Mouse (Mus musculus) heart, embryonic 10.5 days (tissue): ENCODE data around the gene Gm7298. TPM values are rescaled to one million over a fixed set of nuclear protein-coding genes. Genes with fewer than 3 reads are reported as not detected.
"Not testable (repeated sequence)": the region's sequence is repeated elsewhere in the genome, so short reads cannot be mapped to it uniquely, and the experiment has no call there.

Experiments used
- DNase-seq: peaks from one replicate; pipeline ENCODE4 v3.0.0-alpha.2; 2017; ENCODE audit warnings: low spot score
- H3K27ac ChIP-seq: fragments of 300-500 bp; sonication (generic); 2 replicates; pipeline ENCODE4 v1.5.1; 2016; ENCODE audit warnings: mild to moderate bottlenecking
- H3K27me3 ChIP-seq: fragments of 300-500 bp; sonication (generic); 2 replicates; pipeline ENCODE4 v1.6.1; 2016; ENCODE audit warnings: mild to moderate bottlenecking; ENCODE audit not compliant: poor library complexity, insufficient read depth, severe bottlenecking
- H3K36me3 ChIP-seq: fragments of 300-500 bp; sonication (generic); 2 replicates; pipeline ENCODE4 v1.6.1; 2016; ENCODE audit warnings: mild to moderate bottlenecking, moderate library complexity
- H3K4me1 ChIP-seq: fragments of 300-500 bp; sonication (generic); 2 replicates; pipeline ENCODE4 v1.6.1; 2016; ENCODE audit warnings: mild to moderate bottlenecking
- H3K4me3 ChIP-seq: fragments of 300-500 bp; sonication (generic); 2 replicates; pipeline ENCODE4 v1.5.1; 2016; ENCODE audit warnings: mild to moderate bottlenecking, moderate library complexity
- H3K9me3 ChIP-seq: fragments of 300-500 bp; sonication (generic); 2 replicates; pipeline ENCODE4 v1.6.1; 2016; ENCODE audit warnings: mild to moderate bottlenecking, moderate library complexity
- WGBS: fragments of 180-500 bp; shearing (Covaris S2); methylation state at CpG from one replicate; pipeline ENCODE4 v1.1.7; 2016; 5-methylcytosine and 5-hydroxymethylcytosine counted together
- polyA plus RNA-seq: library from polyadenylated mRNA; unstranded; fragments of >200 nt; fragmentation: Nextera tagmentation; extraction: Ambion mirVana; gene quantifications from 2 replicates; pipeline ENCODE4 v1.2.1, GENCODE M21; 2016

Gm7298 gene
- not detected in 2 replicates for polyA plus RNA-seq

GRCm38 (mm10) chr6:121732632-121733031, at the start of gene Gm7298:
Gene Gm7298, plus strand, starts transcription at chr6:121732932.
- no peaks in the 10 kb centered on the region for H3K27me3 ChIP-seq
- no peak for DNase-seq
- H3K27ac ChIP-seq, result no peak within 1 kb of the TSS
- no peaks in the 10 kb centered on the region for H3K36me3 ChIP-seq
- H3K4me3 ChIP-seq, result no peak within 1 kb of the TSS
- 69% methylated on average over 3 of the region's 3 CpGs for WGBS
- H3K4me1 ChIP-seq, result no peaks in the 10 kb centered on the region
- H3K9me3 ChIP-seq, result no peaks in the 10 kb centered on the region

GRCm38 (mm10) chr6:121828034-121828433, 95.3 kb downstream of the Gm7298 start:
- Histone ChIP-seq H3K27ac (no peak overlapping the region), H3K9me3 (no peaks in the 10 kb centered on the region), H3K27me3 (no peaks in the 10 kb centered on the region), H3K4me3 (no peak overlapping the region), H3K4me1 (no peaks in the 10 kb centered on the region), H3K36me3 (no peaks in the 10 kb centered on the region)
- DNase-seq, result no peak
- WGBS, result 73% methylated on average over 4 of the region's 4 CpGs

GRCm38 (mm10) chr6:121836361-121836760, 103.6 kb downstream of the Gm7298 start:
- Histone ChIP-seq H3K36me3 (no peaks in the 10 kb centered on the region), H3K27me3 (no peaks in the 10 kb centered on the region), H3K4me1 (no peaks in the 10 kb centered on the region), H3K9me3 (no peaks in the 10 kb centered on the region), H3K27ac (no peak overlapping the region), H3K4me3 (no peak overlapping the region)
- WGBS, result 86% methylated on average over 1 of the region's 1 CpGs
- DNase-seq, result no peak

GRCm38 (mm10) chr6:121838271-121838670, 105.5 kb downstream of the Gm7298 start, which contains the start of gene Mug1:
Gene Mug1, plus strand, starts transcription at chr6:121838541.
- not testable (repeated sequence) for H3K36me3 ChIP-seq, H3K9me3 ChIP-seq, H3K27ac ChIP-seq, DNase-seq, H3K4me1 ChIP-seq, H3K27me3 ChIP-seq, H3K4me3 ChIP-seq
- WGBS, result 74% methylated on average over 4 of the region's 4 CpGs

Other genes with a start within 250 kb of the Gm7298 start
- gene A2m, start 97.6 kb upstream of the Gm7298 start, polyA plus RNA-seq, result 1.7 TPM in 2 replicates
- 0.21 and 0.59 TPM in 2 replicates for gene Mug1, start 105.6 kb downstream of the Gm7298 start, polyA plus RNA-seq